Mouse (Mus musculus): ENCODE measurements around the gene Sh3d19.
"Not testable (repeated sequence)": the region's sequence is repeated elsewhere in the genome, so short reads cannot be mapped to it uniquely, and the experiment has no call there.

The Sh3d19 gene

GRCm38 (mm10) chr3:85981761-85982160 lies 10.9 kb downstream of the Sh3d19 start:
- not testable (repeated sequence) for DNase-seq

GRCm38 (mm10) chr3:85984537-85984936 lies 13.6 kb downstream of the Sh3d19 start:
- no peak for DNase-seq

- no peak for DNase-seq
Observed at GRCm38 (mm10) chr3:85987225-85987624, 16.3 kb downstream of the Sh3d19 start.

GRCm38 (mm10) chr3:85991140-85991801 lies 20.4 kb downstream of the Sh3d19 start:
- DNase-seq, result no peak

GRCm38 (mm10) chr3:85991802-85992156 lies 20.9 kb downstream of the Sh3d19 start:
- no peak for DNase-seq

GRCm38 (mm10) chr3:85993744-85994143 lies 22.8 kb downstream of the Sh3d19 start:
- DNase-seq, result no peak

- DNase-seq, result no peak
Observed at GRCm38 (mm10) chr3:85994645-85995044, 23.7 kb downstream of the Sh3d19 start.

- no peak for DNase-seq
Observed at GRCm38 (mm10) chr3:86001271-86001670, 30.4 kb downstream of the Sh3d19 start.

GRCm38 (mm10) chr3:86002423-86002822 lies 31.5 kb downstream of the Sh3d19 start, which contains the start of gene Prss48:
TSS of gene Prss48 (minus strand) at chr3:86002491.
- peak; percentile 2 for DNase-seq

- no peak for DNase-seq
Observed at GRCm38 (mm10) chr3:86002940-86003339, 32.0 kb downstream of the Sh3d19 start.

GRCm38 (mm10) chr3:86004751-86005150 lies 33.8 kb downstream of the Sh3d19 start:
- no peak for DNase-seq

GRCm38 (mm10) chr3:86010618-86011017 lies 39.7 kb downstream of the Sh3d19 start:
- DNase-seq, result no peak

- DNase-seq, result no peak
Observed at GRCm38 (mm10) chr3:86011373-86011772, 40.5 kb downstream of the Sh3d19 start.

GRCm38 (mm10) chr3:86011833-86012232 lies 40.9 kb downstream of the Sh3d19 start:
- no peak for DNase-seq

GRCm38 (mm10) chr3:86013837-86014236 lies 42.9 kb downstream of the Sh3d19 start:
- DNase-seq, result no peak

GRCm38 (mm10) chr3:86016965-86017364 lies 46.1 kb downstream of the Sh3d19 start:
- DNase-seq, result no peak

- no peak for DNase-seq
Observed at GRCm38 (mm10) chr3:86017484-86017883, 46.6 kb downstream of the Sh3d19 start.

- DNase-seq, result no peak
Observed at GRCm38 (mm10) chr3:86020921-86021650, 50.2 kb downstream of the Sh3d19 start.

- no peak for DNase-seq
Observed at GRCm38 (mm10) chr3:86021651-86022050, 50.7 kb downstream of the Sh3d19 start.

GRCm38 (mm10) chr3:86024065-86024795 lies 53.3 kb downstream of the Sh3d19 start:
- no peak for DNase-seq

GRCm38 (mm10) chr3:86025341-86026137 lies 54.6 kb downstream of the Sh3d19 start:
- no peak for DNase-seq

- no peak for DNase-seq
Observed at GRCm38 (mm10) chr3:86028658-86029375, 57.9 kb downstream of the Sh3d19 start.

Data from thymus, postnatal 25 days (tissue).